Mouse (Mus musculus): ENCODE data around the gene Acsf2. TPM values are rescaled to one million over a fixed set of nuclear protein-coding genes. Genes with fewer than 3 reads are reported as not detected.

Gene Acsf2
- polyA plus RNA-seq, 1 experiment: 8.3 TPM

DNA sequence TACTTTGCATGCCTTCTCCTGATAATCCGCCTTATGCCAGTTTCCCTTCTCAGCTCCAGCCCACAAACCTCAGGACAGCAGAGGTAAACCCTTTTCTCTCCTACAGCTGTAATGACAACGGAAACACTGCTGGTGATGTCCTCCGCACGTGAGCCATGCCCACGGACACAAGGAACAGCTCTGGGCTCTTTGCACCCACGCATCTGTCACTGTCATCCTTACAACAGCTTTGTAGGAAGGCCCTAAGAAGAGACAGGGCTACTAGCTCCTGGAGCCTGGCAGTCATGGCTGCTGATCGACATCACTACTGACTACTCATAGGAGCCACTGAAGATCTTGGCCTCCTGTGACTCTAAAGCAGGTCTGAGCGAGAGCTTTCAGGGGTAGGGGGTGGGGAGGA is 68.5 kb downstream of the Acsf2 start:
- TF ChIP-seq CTCF (IDR thresholded peaks at IDR 0.05; ENCODE audit: control insufficient read depth, insufficient read depth, insufficient replicate concordance, low read depth, low read length): no peak
- no peak for TF ChIP-seq POLR2A (IDR thresholded peaks at IDR 0.05; ENCODE audit: control insufficient read depth, low read depth, low read length)
- no peak overlapping the region for H3K27ac ChIP-seq (ENCODE audit: control insufficient read depth, insufficient read depth, low read depth, low read length)
- no peaks in the 10 kb centered on the region for H3K4me1 ChIP-seq (ENCODE audit: control insufficient read depth, insufficient read depth, low read length)
- H3K4me3 ChIP-seq (ENCODE audit: control insufficient read depth, low read depth, low read length): no peak overlapping the region
- no peaks in the 10 kb centered on the region for H3K36me3 ChIP-seq (ENCODE audit: control insufficient read depth, insufficient read depth, low read length)
- no peaks in the 10 kb centered on the region for H3K27me3 ChIP-seq (ENCODE audit: control insufficient read depth, insufficient read depth, low read length)

DNA sequence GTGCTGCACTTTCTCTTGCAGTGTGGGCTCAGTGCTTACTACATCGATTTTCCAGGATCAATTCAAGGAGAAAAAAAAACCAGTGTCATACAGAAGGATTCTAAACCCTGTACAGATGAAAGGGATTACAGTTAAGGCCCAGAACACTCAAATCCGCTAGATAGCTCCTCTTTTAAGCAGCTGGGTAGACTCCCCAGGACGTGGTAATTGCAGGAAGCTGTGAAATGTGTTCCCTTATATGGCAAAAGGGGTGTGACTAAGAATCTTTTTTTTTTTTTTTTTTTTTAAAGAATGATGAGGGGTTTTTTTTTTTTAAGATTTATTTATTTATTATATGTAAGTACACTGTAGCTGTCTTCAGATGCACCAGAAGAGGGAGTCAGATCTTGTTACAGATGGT is 72.8 kb downstream of the Acsf2 start:
- peaks cover 6% of the 10 kb centered on the region for H3K4me1 ChIP-seq (ENCODE audit: control insufficient read depth, insufficient read depth, low read length)
- TF ChIP-seq CTCF (IDR thresholded peaks at IDR 0.05; ENCODE audit: control insufficient read depth, insufficient read depth, insufficient replicate concordance, low read depth, low read length) (no peak), POLR2A (IDR thresholded peaks at IDR 0.05; ENCODE audit: control insufficient read depth, low read depth, low read length) (no peak)

DNA sequence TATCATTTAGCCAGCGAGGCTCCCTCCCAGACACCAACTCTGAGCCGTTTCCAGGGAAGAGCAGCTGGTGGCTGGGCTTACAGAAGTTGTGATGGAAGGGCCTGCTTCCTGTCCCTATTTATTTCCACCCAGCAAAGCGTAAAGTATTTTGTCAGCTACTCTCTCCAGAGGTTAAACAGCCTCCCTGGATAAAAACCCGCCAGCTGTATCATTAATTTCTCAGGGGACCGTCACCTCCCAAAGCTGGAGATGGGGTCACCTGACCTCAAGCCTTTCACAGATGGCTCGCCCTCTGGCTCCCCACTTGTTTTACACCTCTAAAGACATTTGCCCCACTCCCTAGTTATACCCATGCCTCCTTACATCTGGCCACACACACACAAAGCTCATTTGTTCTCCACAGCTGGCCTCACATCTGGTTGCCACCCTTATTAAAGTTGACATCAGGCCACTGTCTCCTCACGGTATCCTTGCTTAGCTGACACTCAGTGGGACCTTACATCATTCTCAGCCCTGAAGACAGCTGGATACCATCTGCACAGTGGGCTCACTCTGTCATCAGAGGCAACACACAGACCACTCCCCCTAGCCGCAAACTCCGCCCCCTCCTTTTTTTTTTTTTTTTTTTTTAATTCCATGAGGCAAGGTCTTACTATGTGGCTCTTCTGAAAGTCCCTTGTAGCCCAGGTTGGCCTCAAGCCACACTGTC is 75.3 kb downstream of the Acsf2 start:
- TF ChIP-seq CTCF (IDR thresholded peaks at IDR 0.05; ENCODE audit: control insufficient read depth, insufficient read depth, insufficient replicate concordance, low read depth, low read length): no peak
- no peak for TF ChIP-seq POLR2A (IDR thresholded peaks at IDR 0.05; ENCODE audit: control insufficient read depth, low read depth, low read length)
- Histone ChIP-seq H3K4me1 (ENCODE audit: control insufficient read depth, insufficient read depth, low read length) (peaks cover 12% of the 10 kb centered on the region), H3K4me3 (ENCODE audit: control insufficient read depth, low read depth, low read length) (no peak overlapping the region), H3K36me3 (ENCODE audit: control insufficient read depth, insufficient read depth, low read length) (no peaks in the 10 kb centered on the region), H3K27ac (ENCODE audit: control insufficient read depth, insufficient read depth, low read depth, low read length) (peak overlapping the region; percentile 15; the same call in 1 of the 2 replicates), H3K27me3 (ENCODE audit: control insufficient read depth, insufficient read depth, low read length) (no peaks in the 10 kb centered on the region)

More for the DNA sequence above, 72.8 kb downstream of the Acsf2 start:
- H3K36me3 ChIP-seq (ENCODE audit: control insufficient read depth, insufficient read depth, low read length): no peaks in the 10 kb centered on the region
- H3K27ac ChIP-seq (ENCODE audit: control insufficient read depth, insufficient read depth, low read depth, low read length): no peak overlapping the region
- H3K4me3 ChIP-seq (ENCODE audit: control insufficient read depth, low read depth, low read length): no peak overlapping the region
- H3K27me3 ChIP-seq (ENCODE audit: control insufficient read depth, insufficient read depth, low read length): no peaks in the 10 kb centered on the region

DNA sequence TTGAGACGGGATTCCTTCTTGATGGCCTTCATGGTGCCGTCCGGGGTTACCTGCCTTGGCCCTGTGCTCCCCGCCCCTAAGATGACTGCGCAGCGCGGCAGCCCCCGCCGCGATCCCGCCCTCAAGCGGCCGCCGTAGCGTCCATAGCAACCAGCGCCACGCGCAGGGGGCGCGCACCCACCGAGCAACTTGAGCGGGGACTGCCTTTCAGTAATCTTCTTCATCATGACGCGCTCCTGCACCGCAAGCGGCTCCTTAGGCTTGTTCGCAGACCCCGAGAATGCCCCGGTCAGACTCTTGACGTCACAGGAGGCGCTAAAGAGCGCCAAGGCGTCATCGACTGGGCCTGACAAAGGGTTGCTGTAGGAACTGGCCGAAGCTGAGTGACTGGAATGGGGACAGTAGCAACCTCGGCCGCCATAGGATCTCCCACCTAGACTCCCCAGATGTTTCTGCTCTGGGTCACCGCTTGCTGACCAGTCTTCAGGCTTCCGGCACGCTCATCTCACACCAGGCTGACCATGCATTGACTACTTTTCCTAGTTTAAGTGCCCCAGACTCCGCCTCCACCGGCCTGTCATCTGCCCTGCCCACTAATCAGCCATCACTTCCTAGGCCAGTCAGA is 80.3 kb downstream of the Acsf2 start, which contains the start of gene Mycbpap:
Gene Mycbpap (minus strand): TSS at position 524 of the 625 bp plus-strand sequence.
- Histone ChIP-seq H3K27ac (ENCODE audit: control insufficient read depth, insufficient read depth, low read depth, low read length) (peak within 1 kb of the TSS; percentile 88), H3K4me3 (ENCODE audit: control insufficient read depth, low read depth, low read length) (peak within 1 kb of the TSS; percentile 97), H3K27me3 (ENCODE audit: control insufficient read depth, insufficient read depth, low read length) (no peaks in the 10 kb centered on the region), H3K36me3 (ENCODE audit: control insufficient read depth, insufficient read depth, low read length) (no peaks in the 10 kb centered on the region), H3K4me1 (ENCODE audit: control insufficient read depth, insufficient read depth, low read length) (peaks cover 17% of the 10 kb centered on the region)
- TF ChIP-seq POLR2A (IDR thresholded peaks at IDR 0.05; ENCODE audit: control insufficient read depth, low read depth, low read length) (peak; percentile 54), CTCF (IDR thresholded peaks at IDR 0.05; ENCODE audit: control insufficient read depth, insufficient read depth, insufficient replicate concordance, low read depth, low read length) (no peak)

DNA sequence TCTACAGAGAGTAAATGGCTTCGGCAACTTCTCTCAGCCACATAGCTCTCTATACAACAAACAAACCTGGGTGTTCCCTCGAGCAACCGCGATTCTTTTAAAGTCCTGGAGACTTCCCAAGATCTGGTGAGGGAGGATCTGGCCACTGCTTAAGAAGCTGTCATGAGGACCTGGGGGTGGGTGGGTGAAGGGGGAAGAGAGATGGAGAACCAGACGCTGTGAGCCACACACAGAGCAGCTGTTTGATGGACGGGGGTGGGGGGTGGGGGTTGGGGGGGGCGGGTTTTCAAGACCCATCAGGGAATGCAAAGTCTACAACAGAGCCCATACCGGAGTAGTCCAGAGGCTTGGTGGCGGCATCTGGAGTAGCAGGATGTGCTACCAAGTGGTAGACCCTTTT is 88.2 kb downstream of the Acsf2 start:
- H3K27ac ChIP-seq (ENCODE audit: control insufficient read depth, insufficient read depth, low read depth, low read length): no peak overlapping the region
- no peak overlapping the region for H3K4me3 ChIP-seq (ENCODE audit: control insufficient read depth, low read depth, low read length)
- H3K36me3 ChIP-seq (ENCODE audit: control insufficient read depth, insufficient read depth, low read length): no peaks in the 10 kb centered on the region
- H3K4me1 ChIP-seq (ENCODE audit: control insufficient read depth, insufficient read depth, low read length): no peaks in the 10 kb centered on the region
- TF ChIP-seq POLR2A (IDR thresholded peaks at IDR 0.05; ENCODE audit: control insufficient read depth, low read depth, low read length) (no peak), CTCF (IDR thresholded peaks at IDR 0.05; ENCODE audit: control insufficient read depth, insufficient read depth, insufficient replicate concordance, low read depth, low read length) (no peak)
- H3K27me3 ChIP-seq (ENCODE audit: control insufficient read depth, insufficient read depth, low read length): no peaks in the 10 kb centered on the region

DNA sequence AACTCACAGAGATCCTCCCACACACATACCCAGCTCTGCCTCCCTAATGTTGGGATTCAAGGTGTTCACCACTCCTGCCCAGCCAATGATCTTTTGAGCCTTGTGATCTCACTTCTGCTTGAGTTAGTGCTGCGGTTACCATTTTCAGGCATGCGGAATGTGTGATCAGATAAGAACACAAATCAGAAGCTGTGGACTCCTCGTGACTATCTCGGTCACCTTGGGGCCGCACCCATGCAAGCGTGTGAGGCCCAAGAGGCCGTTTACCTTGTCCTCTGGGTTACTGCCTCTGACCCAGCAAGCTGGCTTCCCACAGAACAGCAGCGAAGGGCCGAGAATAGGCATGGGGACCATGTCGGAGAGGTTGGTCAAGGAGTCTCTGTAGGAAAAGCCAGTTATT is 92.7 kb downstream of the Acsf2 start:
- H3K4me1 ChIP-seq (ENCODE audit: control insufficient read depth, insufficient read depth, low read length): peaks cover 11% of the 10 kb centered on the region
- no peak overlapping the region for H3K27ac ChIP-seq (ENCODE audit: control insufficient read depth, insufficient read depth, low read depth, low read length)
- H3K4me3 ChIP-seq (ENCODE audit: control insufficient read depth, low read depth, low read length): peak overlapping the region; percentile 73
- TF ChIP-seq POLR2A (IDR thresholded peaks at IDR 0.05; ENCODE audit: control insufficient read depth, low read depth, low read length) (no peak), CTCF (IDR thresholded peaks at IDR 0.05; ENCODE audit: control insufficient read depth, insufficient read depth, insufficient replicate concordance, low read depth, low read length) (no peak)
- H3K36me3 ChIP-seq (ENCODE audit: control insufficient read depth, insufficient read depth, low read length): no peaks in the 10 kb centered on the region
- H3K27me3 ChIP-seq (ENCODE audit: control insufficient read depth, insufficient read depth, low read length): no peaks in the 10 kb centered on the region

Other genes with a start within 250 kb of the Acsf2 start
- gene Abcc3, start 208.9 kb downstream of the Acsf2 start, polyA plus RNA-seq (2012; rRNA removed): 123 and 126 TPM in 2 replicates
- gene Cacna1g, start 127.7 kb downstream of the Acsf2 start, polyA plus RNA-seq (2012; rRNA removed): 3.4 and 5.1 TPM in 2 replicates
- gene Spata20, start 115.7 kb downstream of the Acsf2 start, polyA plus RNA-seq (2012; rRNA removed): 1,087 and 1,277 TPM in 2 replicates
- 1.7 and 1.8 TPM in 2 replicates for gene Epn3, start 101.9 kb downstream of the Acsf2 start, polyA plus RNA-seq (2012; rRNA removed)
- gene Mycbpap, start 80.1 kb downstream of the Acsf2 start, polyA plus RNA-seq (2012; rRNA removed): 193 and 197 TPM in 2 replicates
- 5.1 and 5.4 TPM in 2 replicates for gene Rsad1, start 52.6 kb downstream of the Acsf2 start, polyA plus RNA-seq (2012; rRNA removed)
- 0.14 TPM in 1 of 2 replicates, not detected in the other for gene Chad, start 36.8 kb downstream of the Acsf2 start, polyA plus RNA-seq (2012; rRNA removed)
- 75.9 and 78.0 TPM in 2 replicates for gene Lrrc59, start 27.9 kb upstream of the Acsf2 start, polyA plus RNA-seq (2012; rRNA removed)
- 24.0 and 24.2 TPM in 2 replicates for gene Mrpl27, start 51.9 kb upstream of the Acsf2 start, polyA plus RNA-seq (2012; rRNA removed)
- gene Eme1, start 52.1 kb upstream of the Acsf2 start, polyA plus RNA-seq (2012; rRNA removed): 3.9 and 4.2 TPM in 2 replicates
- 3.3 and 3.4 TPM in 2 replicates for gene Xylt2, start 75.6 kb upstream of the Acsf2 start, polyA plus RNA-seq (2012; rRNA removed)
- gene Gm11541, start 102.6 kb upstream of the Acsf2 start, polyA plus RNA-seq (2012; rRNA removed): not detected in 2 replicates
- 0.91 and 1.2 TPM in 2 replicates for gene Cdc34b, start 139.9 kb upstream of the Acsf2 start, polyA plus RNA-seq (2012; rRNA removed)
- not detected in 2 replicates for gene Tmem92, start 180.8 kb upstream of the Acsf2 start, polyA plus RNA-seq (2012; rRNA removed)

Data from testis, adult 2 months (tissue).